Mouse (Mus musculus): ENCODE measurements around the gene Gm17324.

Gm17324 gene

GRCm38 (mm10) chr9:78465725-78466124, 17.1 kb upstream of the Gm17324 start:
- DNase-seq (ENCODE audit: low spot score) = no peak

- no peak for DNase-seq (ENCODE audit: low spot score)
Measured at GRCm38 (mm10) chr9:78463337-78463736, 14.8 kb upstream of the Gm17324 start.

GRCm38 (mm10) chr9:78457026-78457425, 8.4 kb upstream of the Gm17324 start:
- DNase-seq (ENCODE audit: low spot score) = no peak

- DNase-seq (ENCODE audit: low spot score) = no peak
Measured at GRCm38 (mm10) chr9:78451382-78451781, 2.8 kb upstream of the Gm17324 start.

GRCm38 (mm10) chr9:78450404-78450803, 1.8 kb upstream of the Gm17324 start:
- DNase-seq (ENCODE audit: low spot score) = no peak

- DNase-seq (ENCODE audit: low spot score) = no peak
Measured at GRCm38 (mm10) chr9:78447606-78447972, 997 bp downstream of the Gm17324 start.

GRCm38 (mm10) chr9:78442579-78443392, 5.8 kb downstream of the Gm17324 start, which contains the start of gene Cgas:
Gene Cgas, minus strand, starts transcription at chr9:78443237.
- DNase-seq (ENCODE audit: low spot score) = peak; percentile 19

GRCm38 (mm10) chr9:78442237-78442578, 6.4 kb downstream of the Gm17324 start:
- no peak for DNase-seq (ENCODE audit: low spot score)

GRCm38 (mm10) chr9:78439426-78439825, 9.2 kb downstream of the Gm17324 start:
- no peak for DNase-seq (ENCODE audit: low spot score)

- no peak for DNase-seq (ENCODE audit: low spot score)
Measured at GRCm38 (mm10) chr9:78432471-78432870, 16.1 kb downstream of the Gm17324 start.

- DNase-seq (ENCODE audit: low spot score) = no peak
Measured at GRCm38 (mm10) chr9:78430486-78430885, 18.1 kb downstream of the Gm17324 start.

- no peak for DNase-seq (ENCODE audit: low spot score)
Measured at GRCm38 (mm10) chr9:78429551-78429950, 19.0 kb downstream of the Gm17324 start.

GRCm38 (mm10) chr9:78428870-78429432, 19.6 kb downstream of the Gm17324 start:
- no peak for DNase-seq (ENCODE audit: low spot score)

GRCm38 (mm10) chr9:78428185-78428584, 20.4 kb downstream of the Gm17324 start:
- no peak for DNase-seq (ENCODE audit: low spot score)

- no peak for DNase-seq (ENCODE audit: low spot score)
Measured at GRCm38 (mm10) chr9:78427362-78427781, 21.2 kb downstream of the Gm17324 start.

- DNase-seq (ENCODE audit: low spot score) = no peak
Measured at GRCm38 (mm10) chr9:78401596-78401995, 47.0 kb downstream of the Gm17324 start.

- no peak for DNase-seq (ENCODE audit: low spot score)
Measured at GRCm38 (mm10) chr9:78400570-78400969, 48.0 kb downstream of the Gm17324 start.
